Comparison of ENCODE assay signal across 8 mouse cellular contexts in the genomic region with DNA sequence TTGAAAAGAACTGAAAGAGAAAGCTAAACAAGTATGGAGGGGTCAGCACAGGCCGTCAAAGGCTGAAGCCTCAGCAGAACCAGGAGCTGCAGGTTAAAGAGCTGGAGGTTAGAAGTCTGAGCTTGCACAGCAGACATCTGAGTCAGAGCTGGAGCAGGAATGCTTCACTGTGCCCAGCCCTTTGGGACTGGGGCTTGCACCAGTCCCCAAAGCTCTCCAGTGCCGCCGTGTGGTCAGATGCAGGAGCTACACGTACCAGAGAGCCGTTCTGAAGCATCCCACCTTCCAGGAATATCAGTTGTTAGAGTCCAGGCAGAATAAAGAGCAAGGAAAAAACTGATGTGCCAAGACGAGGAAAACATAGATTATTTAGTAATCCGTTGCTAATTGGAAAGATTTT. TPM values are rescaled to one million over a fixed set of nuclear protein-coding genes. Genes with fewer than 3 reads are reported as not detected.
A peak's percentile ranks its signal among the peaks of the same experiment; 100 is the strongest.
DNase-seq lines count a peak whose midpoint lies in the region; ATAC-seq and TF ChIP-seq lines count a peak whose summit lies in the region.

No protein-coding gene starts in this region.

- WGBS in intestine, embryonic 15.5 days, result 3% methylated on average over 7 of the region's 7 CpGs
- WGBS in midbrain, embryonic 11.5 days, result 4% methylated on average over 7 of the region's 7 CpGs

- no peak overlapping the region for H3K4me2 ChIP-seq in intestine, embryonic 15.5 days (replicated peaks)
- no peak overlapping the region for H3K4me2 ChIP-seq in midbrain, embryonic 11.5 days

- peak; percentile 91 for ATAC-seq in intestine, embryonic 15.5 days
- peak; percentile 73 for ATAC-seq in midbrain, embryonic 11.5 days (ENCODE audit: low FRiP score)

- peak; percentile 60 for DNase-seq in 3134 (ENCODE audit: extremely low read depth, insufficient read length, low spot score)
- DNase-seq in R1 (ENCODE audit: low read depth, low spot score), result peak; percentile 85
- peak; percentile 58 to 68 for DNase-seq in cerebellum, postnatal 36 days
- DNase-seq in gastrocnemius, adult 2 months, result peak; percentile 83
- DNase-seq in left cerebral cortex, postnatal 4 days, result peak; percentile 70
- peak; percentile 96 for DNase-seq in midbrain, embryonic 11.5 days (ENCODE audit: low spot score, missing footprints)
- peak; percentile 29 to 45 for DNase-seq in spleen, postnatal 36 days (ENCODE audit: low spot score in 2 of 2)

- no peaks in the 10 kb centered on the region for H3K36me3 ChIP-seq in intestine, embryonic 15.5 days
- no peaks in the 10 kb centered on the region for H3K36me3 ChIP-seq in midbrain, embryonic 11.5 days (ENCODE audit: control insufficient read depth, insufficient read depth, low read length)

- no peaks in the 10 kb centered on the region for H3K27me3 ChIP-seq in intestine, embryonic 15.5 days (replicated peaks)
- H3K27me3 ChIP-seq in midbrain, embryonic 11.5 days (ENCODE audit: control insufficient read depth, insufficient read depth, low read length), result no peaks in the 10 kb centered on the region

- no peak overlapping the region; the same call in 1 of the 2 replicates for H3K4me3 ChIP-seq in gastrocnemius, adult 2 months
- H3K4me3 ChIP-seq in intestine, embryonic 15.5 days (replicated peaks), result no peak overlapping the region
- H3K4me3 ChIP-seq in midbrain, embryonic 11.5 days (ENCODE audit: low read depth, low read length), result no peak overlapping the region

- H3K27ac ChIP-seq in gastrocnemius, adult 2 months, result peak overlapping the region; percentile 25; the same call in 1 of the 2 replicates
- H3K27ac ChIP-seq in intestine, embryonic 15.5 days, result no peak overlapping the region
- no peak overlapping the region for H3K27ac ChIP-seq in midbrain, embryonic 11.5 days (ENCODE audit: low read depth, low read length)

- intact Hi-C loops in gastrocnemius, adult 2 months (cut with DNase I), result no loop called here
- intact Hi-C loops in left cerebral cortex, postnatal 4 days (cut with DNase I), result no loop called here

- H3K9me3 ChIP-seq in intestine, embryonic 15.5 days, result no peaks in the 10 kb centered on the region
- H3K9me3 ChIP-seq in midbrain, embryonic 11.5 days (ENCODE audit: control insufficient read depth, low read length), result no peaks in the 10 kb centered on the region

- H3K9ac ChIP-seq in intestine, embryonic 15.5 days, result no peak overlapping the region
- no peak overlapping the region for H3K9ac ChIP-seq in midbrain, embryonic 11.5 days (ENCODE audit: low read length)

- no peaks in the 10 kb centered on the region for H3K4me1 ChIP-seq in intestine, embryonic 15.5 days (replicated peaks)
- no peaks in the 10 kb centered on the region for H3K4me1 ChIP-seq in midbrain, embryonic 11.5 days (ENCODE audit: control insufficient read depth, insufficient read depth, low read length)

- peak; percentile 90 for TF ChIP-seq CTCF in gastrocnemius, adult 2 months (IDR thresholded peaks at IDR 0.05)

RNA-seq across cellular contexts. Expression of gene Shcbp1l, which starts 23.2 kb away (rescaled TPM):
- not detected for total RNA-seq in gastrocnemius, adult 2 months (2021)
- polyA plus RNA-seq in intestine, embryonic 15.5 days (2015; fragmentation: Nextera tagmentation; extraction: Ambion mirVana), result 0.13 and 0.26 TPM in 2 replicates
- total RNA-seq in left cerebral cortex, postnatal 4 days (2021), result 1 to 10 TPM; 2.8 to 3.2 TPM
- polyA plus RNA-seq in midbrain, embryonic 11.5 days (2014; fragmentation: Nextera tagmentation; extraction: Ambion mirVana), result 0.10 and 0.22 TPM in 2 replicates

Comparison
In these comparisons a context has a peak if more than half of its experiments do, and no peak if none do; other contexts are left out.
1. DNase-seq: peak in every context shown above with its lines; median percentile 96 in midbrain, embryonic 11.5 days; 85 in R1; 83 in gastrocnemius, adult 2 months; 70 in left cerebral cortex, postnatal 4 days; 63 in cerebellum, postnatal 36 days; 60 in 3134; 37 in spleen, postnatal 36 days.